Mouse (Mus musculus): ENCODE measurements around the gene Gm36210.
A peak's percentile ranks its signal among the peaks of the same experiment; 100 is the strongest.

Gene Gm36210

GRCm38 (mm10) chr7:4906466-4906950 is at the start of gene Gm36210:
Gene Gm36210 (minus strand): TSS chr7:4906516.
- no peak for DNase-seq (ENCODE audit: low spot score in 2 of 2)

GRCm38 (mm10) chr7:4953815-4954445 is 47.6 kb upstream of the Gm36210 start:
- DNase-seq (ENCODE audit: low spot score in 2 of 2) = no peak

DNA sequence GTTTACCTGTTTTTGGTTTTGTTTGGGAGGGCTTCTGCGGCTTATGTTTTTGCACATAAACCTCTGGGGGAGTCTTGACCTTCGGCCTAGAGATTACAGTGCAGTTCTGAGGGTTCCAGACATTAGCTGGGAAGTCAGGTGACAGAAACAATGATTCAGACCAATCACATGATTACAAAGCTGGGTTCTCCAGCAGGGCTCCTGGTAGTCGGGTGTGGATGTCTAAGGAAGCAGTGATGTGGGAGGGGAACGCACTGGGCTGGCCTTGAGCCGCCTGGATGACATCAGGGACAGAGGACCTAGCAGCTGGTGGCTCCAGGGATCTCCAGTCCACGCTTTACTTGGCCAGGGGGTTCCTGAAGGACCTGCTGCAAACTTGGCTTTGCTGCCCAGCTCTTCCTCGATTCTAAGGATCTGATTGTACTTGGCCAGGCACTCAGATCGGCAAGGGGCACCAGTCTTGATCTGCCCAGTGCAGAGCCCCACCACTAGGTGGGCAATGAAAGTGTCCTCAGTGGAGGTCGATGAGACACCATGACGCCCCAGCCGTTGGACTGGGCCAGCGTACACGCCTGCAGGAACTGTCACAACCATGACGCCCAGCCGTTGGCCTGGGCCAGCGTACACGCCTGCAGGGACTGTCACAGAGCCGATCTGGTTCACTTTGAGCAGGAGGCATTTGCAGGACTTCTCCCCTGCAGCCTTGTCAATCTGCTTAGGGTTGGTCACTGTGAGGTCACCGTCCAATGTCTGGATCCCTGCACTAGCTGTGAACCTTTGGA is 44.4 kb upstream of the Gm36210 start:
- DNase-seq (ENCODE audit: low spot score in 2 of 2) = no peak

DNA sequence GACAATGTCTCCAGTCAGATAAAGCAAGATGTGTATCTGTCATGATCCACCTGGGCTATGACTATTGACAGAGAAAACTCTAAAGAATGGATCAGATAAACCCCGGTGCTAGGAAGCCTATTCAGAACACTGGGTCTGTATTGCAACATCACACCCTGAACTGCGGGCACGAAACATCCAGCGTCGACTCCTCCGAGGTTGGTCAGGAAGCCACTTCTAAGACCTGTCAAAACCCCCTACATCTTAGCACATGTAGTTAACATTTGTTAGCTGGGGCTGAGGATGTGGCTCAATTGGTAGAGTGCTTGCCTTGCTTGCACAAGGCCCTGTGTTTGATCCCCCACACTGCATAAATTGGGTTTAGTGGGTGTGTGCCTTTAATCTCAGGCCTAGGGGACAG is 42.1 kb upstream of the Gm36210 start:
- DNase-seq (ENCODE audit: low spot score in 2 of 2) = no peak

GRCm38 (mm10) chr7:4947855-4948254 is 41.5 kb upstream of the Gm36210 start:
- DNase-seq (ENCODE audit: low spot score in 2 of 2) = no peak

GRCm38 (mm10) chr7:4943223-4943815 is 37.0 kb upstream of the Gm36210 start:
- DNase-seq (ENCODE audit: low spot score in 2 of 2) = peak; percentile 84 to 86

- no peak for DNase-seq (ENCODE audit: low spot score in 2 of 2)
These were observed 36.4 kb upstream of the Gm36210 start for GRCm38 (mm10) chr7:4942673-4943072.

GRCm38 (mm10) chr7:4940068-4940479 is 33.8 kb upstream of the Gm36210 start:
- peak in 1 of 2 experiments; percentile 69 for DNase-seq (ENCODE audit: low spot score in 2 of 2)

GRCm38 (mm10) chr7:4938456-4938855 is 32.1 kb upstream of the Gm36210 start:
- DNase-seq (ENCODE audit: low spot score in 2 of 2) = no peak

GRCm38 (mm10) chr7:4937392-4937791 is 31.1 kb upstream of the Gm36210 start:
- no peak for DNase-seq (ENCODE audit: low spot score in 2 of 2)

GRCm38 (mm10) chr7:4936832-4937231 is 30.5 kb upstream of the Gm36210 start:
- no peak for DNase-seq (ENCODE audit: low spot score in 2 of 2)

- DNase-seq (ENCODE audit: low spot score in 2 of 2) = no peak
These were observed 28.0 kb upstream of the Gm36210 start for GRCm38 (mm10) chr7:4934160-4934914.

- DNase-seq (ENCODE audit: low spot score in 2 of 2) = no peak
These were observed 26.8 kb upstream of the Gm36210 start for GRCm38 (mm10) chr7:4933103-4933502.

GRCm38 (mm10) chr7:4928323-4928722 is 22.0 kb upstream of the Gm36210 start:
- DNase-seq (ENCODE audit: low spot score in 2 of 2) = no peak

DNA sequence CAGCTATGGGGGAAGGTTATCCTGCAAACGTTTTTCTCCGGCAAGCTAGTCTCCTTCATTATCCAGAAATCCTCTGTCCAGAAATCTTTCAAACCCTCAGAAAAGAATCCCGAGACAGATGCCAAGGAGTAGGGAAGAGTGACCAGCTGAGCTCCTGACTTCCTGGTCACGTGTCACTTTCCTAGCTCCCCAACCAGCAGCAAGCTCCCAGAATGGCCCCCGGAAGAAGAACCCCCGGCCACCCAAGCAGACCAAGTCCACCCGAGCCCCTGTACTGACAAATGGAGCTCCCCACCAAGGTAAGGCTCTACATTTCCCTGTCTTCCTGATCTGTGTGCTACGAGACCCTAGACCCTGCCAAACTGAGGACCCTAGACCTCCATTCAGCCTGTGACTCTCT is 21.4 kb upstream of the Gm36210 start:
- DNase-seq (ENCODE audit: low spot score in 2 of 2) = no peak

GRCm38 (mm10) chr7:4926849-4927248 is 20.5 kb upstream of the Gm36210 start:
- no peak for DNase-seq (ENCODE audit: low spot score in 2 of 2)

DNA sequence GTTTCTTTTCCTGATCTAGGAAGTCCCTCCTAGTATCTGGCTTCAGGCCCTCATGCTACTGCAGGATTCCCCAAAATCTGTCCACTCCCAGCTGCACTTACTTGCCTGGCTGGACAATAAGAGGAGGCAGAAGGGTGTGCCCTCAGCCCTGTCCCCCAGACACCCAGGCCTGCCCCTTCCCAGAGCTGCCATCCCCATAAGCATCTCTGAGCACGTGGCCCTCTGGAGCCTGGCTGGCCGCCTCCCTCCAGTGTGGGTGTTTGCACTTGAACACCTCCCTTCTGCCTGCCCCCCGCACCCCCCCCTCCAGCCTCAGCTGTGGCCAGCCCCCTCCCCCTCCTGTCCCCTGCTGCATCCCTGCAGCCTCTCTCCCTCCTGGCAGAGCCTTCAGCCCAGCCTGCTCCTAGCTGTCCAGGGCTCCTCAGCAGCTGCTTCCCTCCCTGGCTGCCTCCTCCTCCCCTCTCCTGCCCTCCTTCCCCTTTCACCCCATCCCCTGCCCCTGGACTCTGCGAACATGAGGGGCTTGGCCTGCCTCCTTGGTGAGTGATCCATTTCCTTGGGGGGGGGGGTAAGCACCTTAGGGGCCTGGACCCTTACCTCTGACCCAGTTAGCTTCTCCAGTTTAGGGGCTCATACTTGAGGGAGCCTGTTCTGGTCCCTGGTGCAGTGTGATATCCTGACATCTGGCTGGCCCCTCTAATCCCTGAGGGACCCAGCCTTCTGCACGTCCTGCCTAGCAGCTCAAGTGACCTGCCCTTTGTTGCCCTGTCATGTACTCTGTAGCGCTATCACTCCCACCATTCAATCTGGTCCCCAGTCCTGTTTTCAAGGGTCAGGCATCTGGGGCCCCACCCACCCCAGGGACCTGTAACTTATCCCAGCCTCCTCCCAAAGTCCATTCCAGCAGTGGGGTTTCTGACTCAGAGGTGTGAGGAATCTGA is 19.4 kb upstream of the Gm36210 start, which contains the start of gene Ssc5d:
Gene Ssc5d (plus strand): TSS at position 345 of the 941 bp plus-strand sequence.
- DNase-seq (ENCODE audit: low spot score in 2 of 2) = no peak

DNA sequence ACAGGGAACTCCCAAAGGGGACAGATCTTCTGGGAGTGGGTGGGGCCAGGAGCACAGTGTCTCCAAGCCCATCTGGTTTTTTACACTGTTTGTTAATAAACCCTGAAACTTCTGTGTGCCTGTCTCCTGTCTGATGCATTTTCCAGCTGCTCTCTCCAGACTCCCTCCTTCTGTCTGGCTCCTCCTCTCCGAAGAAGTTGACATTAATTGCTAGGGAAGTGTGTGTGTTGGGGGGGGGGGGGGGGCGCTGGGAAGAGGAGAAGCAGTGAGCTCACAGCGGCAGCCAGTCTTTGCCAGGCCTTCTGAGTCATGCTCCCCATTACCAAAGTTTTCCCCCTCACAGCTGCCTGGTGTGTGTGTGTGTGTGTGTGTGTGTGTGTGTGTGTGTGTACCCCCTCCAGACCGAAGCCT is 18.6 kb upstream of the Gm36210 start:
- DNase-seq (ENCODE audit: low spot score in 2 of 2) = no peak

GRCm38 (mm10) chr7:4924483-4924882 is 18.2 kb upstream of the Gm36210 start:
- no peak for DNase-seq (ENCODE audit: low spot score in 2 of 2)

- DNase-seq (ENCODE audit: low spot score in 2 of 2) = peak in 1 of 2 experiments; percentile 63
These were observed 17.5 kb upstream of the Gm36210 start for GRCm38 (mm10) chr7:4923586-4924364.

All from frontal cortex, postnatal 10 days (tissue).